Mouse (Mus musculus): ENCODE data around the gene Ttc26. TPM values are rescaled to one million over a fixed set of nuclear protein-coding genes. Genes with fewer than 3 reads are reported as not detected.

Gene Ttc26
- 3.5 and 4.2 TPM in 2 replicates for total RNA-seq (2012; rRNA removed)

GRCm38 (mm10) chr6:38381129-38381771, at the start of gene Ttc26:
TSS of gene Ttc26 (plus strand) at chr6:38381469.
- H3K4me3 ChIP-seq (ENCODE audit: insufficient read depth in 1 of 2, low read depth in 1 of 2, low read length in 2 of 2, poor library complexity in 1 of 2, severe bottlenecking in 1 of 2): peak within 1 kb of the TSS; percentile 72 to 78
- peak; percentile 91 for DNase-seq (ENCODE audit: low read depth, low spot score)
- H3K27ac ChIP-seq (ENCODE audit: insufficient read depth, low read depth, low read length, poor library complexity, severe bottlenecking): no peak within 1 kb of the TSS
- in situ Hi-C loops (cut with MboI; ENCODE audit: low sequenced_read_pairs in 2 of 2, unreplicated experiment in 2 of 2): no loop called here
- H3K4me1 ChIP-seq (ENCODE audit: control insufficient read depth in 2 of 2, insufficient read depth in 2 of 2, low read length in 2 of 2, poor library complexity in 1 of 2): no peaks in the 10 kb centered on the region
- H3K9me3 ChIP-seq (ENCODE audit: control insufficient read depth, insufficient read depth, low read depth, low read length): no peaks in the 10 kb centered on the region
- no peaks in the 10 kb centered on the region for H3K36me3 ChIP-seq (ENCODE audit: control insufficient read depth, insufficient read depth, low read length, poor library complexity, severe bottlenecking)
- H3K9ac ChIP-seq (ENCODE audit: insufficient read depth, low read depth, low read length, poor library complexity, severe bottlenecking): peak within 1 kb of the TSS; percentile 68
- TF ChIP-seq HCFC1 (IDR thresholded peaks at IDR 0.05; ENCODE audit: borderline replicate concordance, insufficient read depth, low read length) (peak; percentile 89), CHD2 (IDR thresholded peaks at IDR 0.05; ENCODE audit: low read depth, low read length) (0 out of 2 replicates have a peak, but pooled peaks have one; percentile 55), MAFK (IDR thresholded peaks at IDR 0.05; ENCODE audit: insufficient read depth, low read depth, low read length) (no peak)

- no peak for DNase-seq (ENCODE audit: low read depth, low spot score)
- Histone ChIP-seq H3K4me1 (ENCODE audit: control insufficient read depth in 2 of 2, insufficient read depth in 2 of 2, low read length in 2 of 2, poor library complexity in 1 of 2) (no peaks in the 10 kb centered on the region; a peak in 2 of 4 replicates), H3K4me3 (ENCODE audit: insufficient read depth in 1 of 2, low read depth in 1 of 2, low read length in 2 of 2, poor library complexity in 1 of 2, severe bottlenecking in 1 of 2) (no peak overlapping the region), H3K36me3 (ENCODE audit: control insufficient read depth, insufficient read depth, low read length, poor library complexity, severe bottlenecking) (peaks cover 23% of the 10 kb centered on the region), H3K9me3 (ENCODE audit: control insufficient read depth, insufficient read depth, low read depth, low read length) (no peaks in the 10 kb centered on the region), H3K27ac (ENCODE audit: insufficient read depth, low read depth, low read length, poor library complexity, severe bottlenecking) (no peak overlapping the region), H3K9ac (ENCODE audit: insufficient read depth, low read depth, low read length, poor library complexity, severe bottlenecking) (no peak overlapping the region)
- in situ Hi-C loops (cut with MboI; ENCODE audit: low sequenced_read_pairs in 2 of 2, unreplicated experiment in 2 of 2): no loop called here
- TF ChIP-seq CHD2 (IDR thresholded peaks at IDR 0.05; ENCODE audit: low read depth, low read length): no peak
- TF ChIP-seq MAFK (IDR thresholded peaks at IDR 0.05; ENCODE audit: insufficient read depth, low read depth, low read length): no peak
- no peak for TF ChIP-seq ZC3H11A (IDR thresholded peaks at IDR 0.05; ENCODE audit: borderline replicate concordance, low read depth, low read length)
- no peak for TF ChIP-seq ZNF384 (IDR thresholded peaks at IDR 0.05; ENCODE audit: low read depth, low read length)
- no peak for TF ChIP-seq HCFC1 (IDR thresholded peaks at IDR 0.05; ENCODE audit: borderline replicate concordance, insufficient read depth, low read length)
These were observed 46.0 kb upstream of the Ttc26 start for GRCm38 (mm10) chr6:38335264-38335663.

- Histone ChIP-seq H3K4me1 (ENCODE audit: control insufficient read depth in 2 of 2, insufficient read depth in 2 of 2, low read length in 2 of 2, poor library complexity in 1 of 2) (no peaks in the 10 kb centered on the region; a peak in 2 of 4 replicates), H3K9me3 (ENCODE audit: control insufficient read depth, insufficient read depth, low read depth, low read length) (no peaks in the 10 kb centered on the region), H3K9ac (ENCODE audit: insufficient read depth, low read depth, low read length, poor library complexity, severe bottlenecking) (no peak overlapping the region), H3K36me3 (ENCODE audit: control insufficient read depth, insufficient read depth, low read length, poor library complexity, severe bottlenecking) (peaks cover 17% of the 10 kb centered on the region), H3K4me3 (ENCODE audit: insufficient read depth in 1 of 2, low read depth in 1 of 2, low read length in 2 of 2, poor library complexity in 1 of 2, severe bottlenecking in 1 of 2) (no peak overlapping the region), H3K27ac (ENCODE audit: insufficient read depth, low read depth, low read length, poor library complexity, severe bottlenecking) (no peak overlapping the region)
- TF ChIP-seq HCFC1 (IDR thresholded peaks at IDR 0.05; ENCODE audit: borderline replicate concordance, insufficient read depth, low read length) (no peak), MAFK (IDR thresholded peaks at IDR 0.05; ENCODE audit: insufficient read depth, low read depth, low read length) (no peak), ZC3H11A (IDR thresholded peaks at IDR 0.05; ENCODE audit: borderline replicate concordance, low read depth, low read length) (no peak), ZNF384 (IDR thresholded peaks at IDR 0.05; ENCODE audit: low read depth, low read length) (no peak), CHD2 (IDR thresholded peaks at IDR 0.05; ENCODE audit: low read depth, low read length) (no peak)
- in situ Hi-C loops (cut with MboI; ENCODE audit: low sequenced_read_pairs in 2 of 2, unreplicated experiment in 2 of 2): no loop called here
- DNase-seq (ENCODE audit: low read depth, low spot score): no peak
These were observed 44.0 kb upstream of the Ttc26 start for GRCm38 (mm10) chr6:38337166-38337705.

GRCm38 (mm10) chr6:38337951-38338350, 43.3 kb upstream of the Ttc26 start:
- Histone ChIP-seq H3K9me3 (ENCODE audit: control insufficient read depth, insufficient read depth, low read depth, low read length) (no peaks in the 10 kb centered on the region), H3K36me3 (ENCODE audit: control insufficient read depth, insufficient read depth, low read length, poor library complexity, severe bottlenecking) (peaks cover 11% of the 10 kb centered on the region; the same call in 1 of the 2 replicates)
- no peak for TF ChIP-seq CHD2 (IDR thresholded peaks at IDR 0.05; ENCODE audit: low read depth, low read length)
- no peak for TF ChIP-seq ZNF384 (IDR thresholded peaks at IDR 0.05; ENCODE audit: low read depth, low read length)
- no peak for TF ChIP-seq ZC3H11A (IDR thresholded peaks at IDR 0.05; ENCODE audit: borderline replicate concordance, low read depth, low read length)
- TF ChIP-seq MAFK (IDR thresholded peaks at IDR 0.05; ENCODE audit: insufficient read depth, low read depth, low read length): no peak
- no peak for TF ChIP-seq HCFC1 (IDR thresholded peaks at IDR 0.05; ENCODE audit: borderline replicate concordance, insufficient read depth, low read length)

More at GRCm38 (mm10) chr6:38337951-38338350, 43.3 kb upstream of the Ttc26 start:
- H3K4me3 ChIP-seq (ENCODE audit: insufficient read depth in 1 of 2, low read depth in 1 of 2, low read length in 2 of 2, poor library complexity in 1 of 2, severe bottlenecking in 1 of 2): no peak overlapping the region
- no peak for DNase-seq (ENCODE audit: low read depth, low spot score)
- in situ Hi-C loops (cut with MboI; ENCODE audit: low sequenced_read_pairs in 2 of 2, unreplicated experiment in 2 of 2): no loop called here
- no peak overlapping the region for H3K27ac ChIP-seq (ENCODE audit: insufficient read depth, low read depth, low read length, poor library complexity, severe bottlenecking)
- H3K4me1 ChIP-seq (ENCODE audit: control insufficient read depth in 2 of 2, insufficient read depth in 2 of 2, low read length in 2 of 2, poor library complexity in 1 of 2): no peaks in the 10 kb centered on the region; a peak in 2 of 4 replicates
- no peak overlapping the region for H3K9ac ChIP-seq (ENCODE audit: insufficient read depth, low read depth, low read length, poor library complexity, severe bottlenecking)

Measured in ES-E14 (cell line).